Comparison of ENCODE assay signal across 9 mouse cellular contexts in the genomic region with DNA sequence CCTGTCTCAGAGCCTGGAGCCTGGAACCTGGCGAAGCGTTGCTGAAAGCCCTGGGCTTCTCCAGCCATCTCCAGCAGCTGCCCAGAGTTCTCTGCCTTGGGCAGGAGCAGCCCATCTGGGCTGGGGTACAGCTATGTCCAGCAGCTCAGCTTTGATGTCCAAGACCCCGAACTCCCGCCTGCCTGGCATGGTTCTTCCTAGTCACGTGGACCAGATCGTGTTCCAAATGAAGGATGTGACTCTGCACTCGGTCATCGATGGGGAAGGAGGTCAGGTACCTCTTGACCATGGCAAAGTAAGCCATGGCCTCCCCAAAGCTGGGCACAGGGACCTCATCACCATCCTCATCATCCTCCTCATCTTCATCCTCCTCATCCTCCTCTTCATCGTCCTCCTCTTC. TPM values are rescaled to one million over a fixed set of nuclear protein-coding genes. Genes with fewer than 3 reads are reported as not detected.
DNase-seq lines count a peak whose midpoint lies in the region; ATAC-seq lines count a peak whose summit lies in the region.
"Had no signal": no experiment of that assay in that cellular context is flagged by ENCODE, and none has a peak within 500 bp of the region (broad histone marks: within the 10 kb centered on the region; RNA-seq: fewer than 3 reads in every experiment).

No protein-coding gene starts in this region.

- DNase-seq in heart, adult 18-20 months = no peak
- no peak for DNase-seq in left cerebral cortex, postnatal 36 days (ENCODE audit: low spot score in 2 of 2)
- DNase-seq in urinary bladder, postnatal 4 days (ENCODE audit: low spot score in 2 of 2) = no peak
- DNase-seq in gastrocnemius, postnatal 36 days = no peak
- DNase-seq: cerebellum, adult 9-10 months had no signal

- no peak for ATAC-seq in heart, embryonic 13.5 days (ENCODE audit: extremely low read depth, insufficient number of reproducible peaks, low FRiP score, low TSS enrichment)
- no peak for ATAC-seq in embryonic facial prominence, embryonic 12.5 days (ENCODE audit: insufficient number of reproducible peaks, insufficient read depth, low FRiP score, low TSS enrichment)
- no peak for ATAC-seq in hindbrain, embryonic 16.5 days
- no peak for ATAC-seq in midbrain, embryonic 12.5 days (ENCODE audit: low FRiP score, low read depth)

- H3K4me1 ChIP-seq in heart, embryonic 13.5 days = peaks cover 49% of the 10 kb centered on the region
- H3K4me1 ChIP-seq in embryonic facial prominence, embryonic 12.5 days = peaks cover 41% of the 10 kb centered on the region
- H3K4me1 ChIP-seq in hindbrain, embryonic 16.5 days (ENCODE audit: control insufficient read depth, insufficient read depth, low read depth, low read length) = peaks cover 41% of the 10 kb centered on the region
- H3K4me1 ChIP-seq in midbrain, embryonic 12.5 days = peaks cover 49% of the 10 kb centered on the region

- peak overlapping the region; percentile 84 for H3K4me3 ChIP-seq in heart, embryonic 13.5 days
- H3K4me3 ChIP-seq in embryonic facial prominence, embryonic 12.5 days = peak overlapping the region; percentile 79
- H3K4me3 ChIP-seq in hindbrain, embryonic 16.5 days (ENCODE audit: low read length) = peak overlapping the region; percentile 78
- H3K4me3 ChIP-seq in midbrain, embryonic 12.5 days = peak overlapping the region; percentile 82

- H3K9ac ChIP-seq in heart, embryonic 13.5 days = peak overlapping the region; percentile 98
- peak overlapping the region; percentile 88 for H3K9ac ChIP-seq in embryonic facial prominence, embryonic 12.5 days
- peak overlapping the region; percentile 28; the same call in 1 of the 2 replicates for H3K9ac ChIP-seq in hindbrain, embryonic 16.5 days (ENCODE audit: low read depth, low read length)
- H3K9ac ChIP-seq in midbrain, embryonic 12.5 days (replicated peaks) = peak overlapping the region; percentile 91

- H3K9me3 ChIP-seq in heart, embryonic 13.5 days = no peaks in the 10 kb centered on the region
- no peaks in the 10 kb centered on the region for H3K9me3 ChIP-seq in embryonic facial prominence, embryonic 12.5 days
- H3K9me3 ChIP-seq in hindbrain, embryonic 16.5 days (ENCODE audit: control insufficient read depth, low read length) = no peaks in the 10 kb centered on the region
- H3K9me3 ChIP-seq in midbrain, embryonic 12.5 days = no peaks in the 10 kb centered on the region

- 87% methylated on average over 9 of the region's 9 CpGs for WGBS in heart, embryonic 13.5 days
- 85% methylated on average over 9 of the region's 9 CpGs for WGBS in embryonic facial prominence, embryonic 12.5 days
- WGBS in hindbrain, embryonic 16.5 days = 80% methylated on average over 9 of the region's 9 CpGs
- 87% methylated on average over 9 of the region's 9 CpGs for WGBS in midbrain, embryonic 12.5 days

- peaks cover 23% of the 10 kb centered on the region for H3K36me3 ChIP-seq in heart, embryonic 13.5 days
- peaks cover 11% of the 10 kb centered on the region; the same call in 1 of the 2 replicates for H3K36me3 ChIP-seq in embryonic facial prominence, embryonic 12.5 days
- no peaks in the 10 kb centered on the region for H3K36me3 ChIP-seq in hindbrain, embryonic 16.5 days (ENCODE audit: control insufficient read depth, insufficient read depth, low read length)
- H3K36me3 ChIP-seq in midbrain, embryonic 12.5 days = peaks cover 18% of the 10 kb centered on the region

- peak overlapping the region; percentile 98 for H3K4me2 ChIP-seq in heart, embryonic 13.5 days
- peak overlapping the region; percentile 99 for H3K4me2 ChIP-seq in embryonic facial prominence, embryonic 12.5 days (replicated peaks)
- peak overlapping the region; percentile 97 for H3K4me2 ChIP-seq in hindbrain, embryonic 16.5 days (ENCODE audit: low read length)
- peak overlapping the region; percentile 96 for H3K4me2 ChIP-seq in midbrain, embryonic 12.5 days (replicated peaks)

- intact Hi-C loops in left cerebral cortex, postnatal 36 days (cut with DNase I) = loop anchor here (5.0 kb wide), 1 partner anchor 84 kb away; the partner anchor contains the start of gene Pank2
- intact Hi-C loops in gastrocnemius, postnatal 36 days (cut with DNase I) = loop anchor here (5.0 kb wide), 1 partner anchor 74 kb away; no protein-coding TSS in a partner anchor

- no peak overlapping the region for H3K27ac ChIP-seq in heart, embryonic 13.5 days (replicated peaks)
- no peak overlapping the region for H3K27ac ChIP-seq in embryonic facial prominence, embryonic 12.5 days
- H3K27ac ChIP-seq in hindbrain, embryonic 16.5 days (ENCODE audit: low read depth, low read length) = no peak overlapping the region
- peak overlapping the region; percentile 30; the same call in 1 of the 2 replicates for H3K27ac ChIP-seq in midbrain, embryonic 12.5 days (replicated peaks)

- H3K27me3 ChIP-seq in heart, embryonic 13.5 days (replicated peaks) = peaks cover 15% of the 10 kb centered on the region
- H3K27me3 ChIP-seq in embryonic facial prominence, embryonic 12.5 days = peaks cover 13% of the 10 kb centered on the region
- H3K27me3 ChIP-seq in hindbrain, embryonic 16.5 days (replicated peaks; ENCODE audit: control insufficient read depth, insufficient read depth, low read length) = peaks cover 2% of the 10 kb centered on the region
- peaks cover 11% of the 10 kb centered on the region for H3K27me3 ChIP-seq in midbrain, embryonic 12.5 days

RNA-seq across cellular contexts. Expression of gene Cenpb, which starts 1.9 kb away (rescaled TPM):
- polyA plus RNA-seq in heart, embryonic 13.5 days (2015; fragmentation: Nextera tagmentation; extraction: Ambion mirVana) = 6.8 and 7.0 TPM in 2 replicates
- 10 to 100 TPM; 76.7 to 79.6 TPM for total RNA-seq in heart, adult 18-20 months (2021)
- 12.6 and 14.8 TPM in 2 replicates for polyA plus RNA-seq in embryonic facial prominence, embryonic 12.5 days (2016; fragmentation: Nextera tagmentation; extraction: Ambion mirVana)
- polyA plus RNA-seq in hindbrain, embryonic 16.5 days (2015; fragmentation: Nextera tagmentation; extraction: Ambion mirVana) = 11.1 and 11.3 TPM in 2 replicates
- polyA plus RNA-seq in midbrain, embryonic 12.5 days (2016; fragmentation: Nextera tagmentation; extraction: Ambion mirVana) = 16.2 and 17.4 TPM in 2 replicates
- 10 to 100 TPM; 75.1 to 88.0 TPM for total RNA-seq in left cerebral cortex, postnatal 36 days (2021)
- total RNA-seq in gastrocnemius, postnatal 36 days (2021) = 10 to 100 TPM; 63.9 to 64.3 TPM

RNA-seq across cellular contexts. Expression of gene Cdc25b, which starts 8.8 kb away (rescaled TPM):
- polyA plus RNA-seq in heart, embryonic 13.5 days (2015; fragmentation: Nextera tagmentation; extraction: Ambion mirVana) = 36.6 and 41.2 TPM in 2 replicates
- 1 to 10 TPM; 2.9 to 5.9 TPM for total RNA-seq in heart, adult 18-20 months (2021)
- 48.8 and 52.3 TPM in 2 replicates for polyA plus RNA-seq in embryonic facial prominence, embryonic 12.5 days (2016; fragmentation: Nextera tagmentation; extraction: Ambion mirVana)
- 22.8 and 29.6 TPM in 2 replicates for polyA plus RNA-seq in hindbrain, embryonic 16.5 days (2015; fragmentation: Nextera tagmentation; extraction: Ambion mirVana)
- 107 and 111 TPM in 2 replicates for polyA plus RNA-seq in midbrain, embryonic 12.5 days (2016; fragmentation: Nextera tagmentation; extraction: Ambion mirVana)
- 10 to 100 TPM; 13.9 to 22.8 TPM for total RNA-seq in left cerebral cortex, postnatal 36 days (2021)
- total RNA-seq in gastrocnemius, postnatal 36 days (2021) = 1 to 10 TPM; 1.8 to 2.2 TPM

RNA-seq across cellular contexts. Expression of gene Spef1, which starts 9.2 kb away (rescaled TPM):
- 1.3 and 1.5 TPM in 2 replicates for polyA plus RNA-seq in heart, embryonic 13.5 days (2015; fragmentation: Nextera tagmentation; extraction: Ambion mirVana)
- total RNA-seq in heart, adult 18-20 months (2021) = 1 to 10 TPM; 4.7 to 5.5 TPM
- polyA plus RNA-seq in embryonic facial prominence, embryonic 12.5 days (2016; fragmentation: Nextera tagmentation; extraction: Ambion mirVana) = 4.9 and 5.2 TPM in 2 replicates
- polyA plus RNA-seq in hindbrain, embryonic 16.5 days (2015; fragmentation: Nextera tagmentation; extraction: Ambion mirVana) = 8.0 and 9.8 TPM in 2 replicates
- 9.0 and 9.7 TPM in 2 replicates for polyA plus RNA-seq in midbrain, embryonic 12.5 days (2016; fragmentation: Nextera tagmentation; extraction: Ambion mirVana)
- total RNA-seq in left cerebral cortex, postnatal 36 days (2021) = 10 to 100 TPM in 1 of 2 experiments, 1 to 10 TPM in 1; 9.7 to 10.8 TPM
- total RNA-seq in gastrocnemius, postnatal 36 days (2021) = 1 to 10 TPM; 1.2 to 2.0 TPM

RNA-seq across cellular contexts. Expression of gene 1700037H04Rik, which starts 18.1 kb away (rescaled TPM):
- polyA plus RNA-seq in heart, embryonic 13.5 days (2015; fragmentation: Nextera tagmentation; extraction: Ambion mirVana) = 69.0 and 71.4 TPM in 2 replicates
- total RNA-seq in heart, adult 18-20 months (2021) = 10 to 100 TPM in 1 of 2 experiments, 1 to 10 TPM in 1; 9.7 to 17.7 TPM
- polyA plus RNA-seq in embryonic facial prominence, embryonic 12.5 days (2016; fragmentation: Nextera tagmentation; extraction: Ambion mirVana) = 74.1 and 79.5 TPM in 2 replicates
- 86.6 and 92.7 TPM in 2 replicates for polyA plus RNA-seq in hindbrain, embryonic 16.5 days (2015; fragmentation: Nextera tagmentation; extraction: Ambion mirVana)
- 92.2 and 98.3 TPM in 2 replicates for polyA plus RNA-seq in midbrain, embryonic 12.5 days (2016; fragmentation: Nextera tagmentation; extraction: Ambion mirVana)
- 10 to 100 TPM; 71.1 to 78.3 TPM for total RNA-seq in left cerebral cortex, postnatal 36 days (2021)
- 1 to 10 TPM; 4.3 to 4.4 TPM for total RNA-seq in gastrocnemius, postnatal 36 days (2021)

RNA-seq across cellular contexts. Expression of gene Ap5s1, which starts 28.9 kb away (rescaled TPM):
- 32.0 and 35.2 TPM in 2 replicates for polyA plus RNA-seq in heart, embryonic 13.5 days (2015; fragmentation: Nextera tagmentation; extraction: Ambion mirVana)
- 10 to 100 TPM; 36.7 to 41.7 TPM for total RNA-seq in heart, adult 18-20 months (2021)
- polyA plus RNA-seq in embryonic facial prominence, embryonic 12.5 days (2016; fragmentation: Nextera tagmentation; extraction: Ambion mirVana) = 29.7 and 31.5 TPM in 2 replicates
- polyA plus RNA-seq in hindbrain, embryonic 16.5 days (2015; fragmentation: Nextera tagmentation; extraction: Ambion mirVana) = 35.2 and 36.1 TPM in 2 replicates
- 25.6 and 28.7 TPM in 2 replicates for polyA plus RNA-seq in midbrain, embryonic 12.5 days (2016; fragmentation: Nextera tagmentation; extraction: Ambion mirVana)
- 10 to 100 TPM; 21.3 to 30.7 TPM for total RNA-seq in left cerebral cortex, postnatal 36 days (2021)
- 10 to 100 TPM; 13.9 to 15.0 TPM for total RNA-seq in gastrocnemius, postnatal 36 days (2021)

Comparison
In these comparisons a context has a peak if more than half of its experiments do, and no peak if none do; other contexts are left out.
1. H3K9ac ChIP-seq: peak in every context shown above with its lines; median percentile 98 in heart, embryonic 13.5 days; 91 in midbrain, embryonic 12.5 days; 88 in embryonic facial prominence, embryonic 12.5 days; 28 in hindbrain, embryonic 16.5 days.